Mouse (Mus musculus) liver, embryonic 15.5 days (tissue): Measurements from ENCODE around the gene Tgfbr3. TPM values are rescaled to one million over a fixed set of nuclear protein-coding genes. Genes with fewer than 3 reads are reported as not detected.

Source experiments
- ATAC-seq: fragments of 200-750 bp; cut with Nextera tagmentation; 2 replicates; pipeline ENCODE4 v1.8.0; 2017; ENCODE audit warnings: moderate number of reproducible peaks, mild to moderate bottlenecking, moderate library complexity; ENCODE audit not compliant: insufficient read depth
- H3K27ac ChIP-seq: fragments of 300-500 bp; sonication (generic); replicated peaks from 2 replicates; pipeline ENCODE4 v1.5.1; 2015; ENCODE audit warnings: mild to moderate bottlenecking, inconsistent platforms
- H3K27me3 ChIP-seq: fragments of 300-500 bp; sonication (generic); 2 replicates; pipeline ENCODE4 v1.6.1; 2015; ENCODE audit warnings: mild to moderate bottlenecking, inconsistent platforms
- H3K36me3 ChIP-seq: fragments of 300-500 bp; sonication (generic); replicated peaks from 2 replicates; pipeline ENCODE4 v1.6.1; 2015; ENCODE audit warnings: moderate library complexity, mild to moderate bottlenecking, inconsistent platforms
- H3K4me1 ChIP-seq: fragments of 300-500 bp; sonication (generic); replicated peaks from 2 replicates; pipeline ENCODE4 v1.6.1; 2015; ENCODE audit warnings: inconsistent platforms
- H3K4me2 ChIP-seq: fragments of 300-500 bp; sonication (generic); 2 replicates; pipeline ENCODE4 v1.6.1; 2015; ENCODE audit warnings: moderate library complexity, mild to moderate bottlenecking, inconsistent platforms
- H3K4me3 ChIP-seq: fragments of 300-500 bp; sonication (generic); replicated peaks from 2 replicates; pipeline ENCODE4 v1.5.1; 2015; ENCODE audit warnings: mild to moderate bottlenecking, inconsistent platforms
- H3K9ac ChIP-seq: fragments of 300-500 bp; sonication (generic); 2 replicates; pipeline ENCODE4 v1.6.1; 2015; ENCODE audit warnings: moderate library complexity, mild to moderate bottlenecking, inconsistent platforms
- H3K9me3 ChIP-seq: fragments of 300-500 bp; sonication (generic); replicated peaks from 2 replicates; pipeline ENCODE4 v1.6.1; 2016; ENCODE audit warnings: inconsistent platforms
- WGBS: fragments of 180-500 bp; shearing (Covaris S2); methylation state at CpG from one replicate; pipeline ENCODE4 v1.1.7; 2015; ENCODE audit warnings: mixed read lengths; ENCODE audit not compliant: insufficient replicate concordance; 5-methylcytosine and 5-hydroxymethylcytosine counted together
- polyA plus RNA-seq: library from polyadenylated mRNA; unstranded; fragments of >200 nt; fragmentation: Nextera tagmentation; extraction: Ambion mirVana; gene quantifications from 2 replicates; pipeline ENCODE4 v1.2.1, GENCODE M21; 2015

The Tgfbr3 gene
- polyA plus RNA-seq, 1 experiment from 2014 or later, result 6.0 TPM

DNA sequence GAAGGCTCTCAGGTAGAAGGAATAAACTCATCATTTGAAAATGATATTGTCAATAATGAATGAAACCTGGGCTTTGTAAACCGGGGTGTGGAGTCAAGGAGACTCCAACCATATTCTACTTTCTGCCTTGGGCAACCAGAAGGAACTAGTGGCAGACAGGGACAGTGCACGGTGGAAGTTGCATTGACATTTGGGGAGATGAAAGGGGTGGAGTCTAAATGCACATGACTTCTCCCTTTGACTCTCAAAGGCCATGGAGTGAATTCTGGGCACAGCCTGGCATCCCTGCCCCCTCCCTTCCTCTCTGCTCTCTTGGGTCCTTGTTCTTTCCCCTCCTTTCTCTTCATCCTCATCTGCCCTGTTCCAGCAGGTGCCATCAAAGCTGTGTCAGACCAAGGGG, 183.3 kb downstream of the Tgfbr3 start:
- Histone ChIP-seq H3K4me1 (peaks cover 13% of the 10 kb centered on the region), H3K9ac (no peak overlapping the region), H3K36me3 (no peaks in the 10 kb centered on the region), H3K27me3 (no peaks in the 10 kb centered on the region), H3K4me3 (no peak overlapping the region), H3K27ac (no peak overlapping the region), H3K4me2 (no peak overlapping the region), H3K9me3 (no peaks in the 10 kb centered on the region)
- WGBS, result 48% methylated on average over 2 of the region's 2 CpGs
- ATAC-seq, result no peak

DNA sequence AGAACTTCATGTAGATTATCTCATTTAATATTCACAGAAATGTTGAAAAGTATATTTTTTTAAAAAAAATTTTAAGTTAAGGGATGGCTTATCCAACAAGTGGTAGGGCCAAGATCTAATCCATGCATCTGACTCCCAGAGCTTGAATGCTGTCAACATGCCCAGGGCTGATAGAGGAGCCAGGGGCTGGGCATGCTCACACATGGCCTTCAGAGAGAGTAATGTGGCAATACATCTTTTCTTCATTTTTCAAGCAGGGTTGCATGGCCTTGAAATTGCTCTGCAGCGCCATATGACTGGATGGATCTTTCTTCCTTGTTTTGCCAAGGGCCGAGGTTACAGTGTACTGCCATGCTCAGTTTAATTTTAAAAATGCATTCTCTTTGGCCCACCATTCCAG, 185.8 kb downstream of the Tgfbr3 start:
- no peaks in the 10 kb centered on the region for H3K9me3 ChIP-seq
- H3K27me3 ChIP-seq, result no peaks in the 10 kb centered on the region
- no peak overlapping the region for H3K27ac ChIP-seq
- H3K9ac ChIP-seq, result no peak overlapping the region
- H3K4me1 ChIP-seq, result no peaks in the 10 kb centered on the region
- no peak overlapping the region for H3K4me2 ChIP-seq
- ATAC-seq, result no peak
- 72% methylated on average over 2 of the region's 2 CpGs for WGBS
- H3K36me3 ChIP-seq, result no peaks in the 10 kb centered on the region
- H3K4me3 ChIP-seq, result no peak overlapping the region

DNA sequence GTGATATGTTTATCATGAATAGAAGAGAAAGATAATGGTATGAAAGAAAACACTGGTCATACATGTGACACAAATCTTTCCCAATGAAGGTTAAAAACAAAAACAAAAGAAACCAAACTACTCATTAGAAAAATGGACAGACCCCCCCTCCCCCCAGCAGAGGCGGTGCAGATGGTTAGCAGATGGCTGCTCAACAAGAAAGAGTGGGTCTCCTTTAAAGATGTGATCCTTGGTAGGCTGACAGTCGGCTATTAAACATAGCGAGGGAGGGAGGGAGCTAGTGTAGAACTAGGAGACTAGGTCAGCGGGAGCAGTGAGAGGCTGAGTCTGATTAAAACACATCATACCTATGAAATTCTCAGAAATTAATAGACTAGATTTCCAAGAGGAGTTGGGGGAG, 186.5 kb downstream of the Tgfbr3 start:
- Histone ChIP-seq H3K9me3 (no peaks in the 10 kb centered on the region), H3K27me3 (no peaks in the 10 kb centered on the region), H3K4me2 (no peak overlapping the region)

DNA sequence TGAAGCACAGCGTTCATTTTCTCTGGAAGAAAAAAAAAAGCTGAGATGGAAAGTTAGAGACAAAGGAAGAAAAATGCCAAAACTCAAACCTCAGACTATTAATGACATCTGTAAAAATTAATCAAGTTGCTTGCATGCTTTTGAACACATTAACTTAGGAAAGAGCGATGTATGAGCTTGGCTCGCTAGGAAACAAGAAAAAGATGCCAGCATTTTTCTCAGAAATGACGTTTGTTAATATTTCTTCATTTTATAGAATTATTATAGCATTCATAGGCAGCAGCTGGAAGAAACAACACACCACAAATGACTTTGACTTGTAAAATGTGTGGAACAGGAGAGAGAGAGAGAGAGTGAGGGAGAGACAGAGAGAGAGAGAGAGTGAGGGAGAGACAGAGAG, 187.7 kb downstream of the Tgfbr3 start:
- Histone ChIP-seq H3K4me1 (peaks cover 12% of the 10 kb centered on the region), H3K36me3 (no peaks in the 10 kb centered on the region), H3K4me2 (no peak overlapping the region), H3K9ac (no peak overlapping the region), H3K27ac (no peak overlapping the region), H3K27me3 (no peaks in the 10 kb centered on the region), H3K4me3 (no peak overlapping the region), H3K9me3 (no peaks in the 10 kb centered on the region)
- no peak for ATAC-seq
- WGBS, result 69% methylated on average over 4 of the region's 4 CpGs

More for the DNA sequence above, 186.5 kb downstream of the Tgfbr3 start:
- Histone ChIP-seq H3K36me3 (no peaks in the 10 kb centered on the region), H3K27ac (no peak overlapping the region), H3K4me3 (no peak overlapping the region), H3K4me1 (peaks cover under 1% of the 10 kb centered on the region; the same call in 1 of the 2 replicates), H3K9ac (no peak overlapping the region)
- WGBS, result 63% methylated on average over 4 of the region's 4 CpGs
- ATAC-seq, result no peak

DNA sequence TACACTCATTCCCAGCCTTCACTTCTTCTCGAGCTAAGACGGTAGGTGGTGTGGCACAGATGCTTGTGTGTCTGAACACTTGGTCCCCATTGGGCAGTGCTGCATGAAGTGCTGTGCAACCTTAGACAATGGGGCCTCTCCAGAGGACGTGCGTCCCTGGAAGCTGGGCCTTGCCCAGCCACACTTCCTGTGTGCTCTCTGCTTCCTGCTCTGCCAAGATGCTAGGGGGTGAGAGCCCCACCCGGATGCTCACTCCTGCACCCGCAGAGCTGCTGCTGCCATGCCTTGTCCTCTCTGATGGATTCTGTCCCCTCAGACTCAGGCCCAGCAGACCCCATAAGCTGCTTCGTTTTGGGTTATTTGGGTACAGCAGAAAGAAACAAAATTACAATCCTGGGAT, 188.3 kb downstream of the Tgfbr3 start:
- 36% methylated on average over 7 of the region's 7 CpGs for WGBS
- no peak overlapping the region for H3K27ac ChIP-seq
- no peaks in the 10 kb centered on the region for H3K27me3 ChIP-seq
- H3K4me1 ChIP-seq, result peaks cover 16% of the 10 kb centered on the region
- no peak overlapping the region for H3K4me3 ChIP-seq
- no peak for ATAC-seq
- no peaks in the 10 kb centered on the region for H3K9me3 ChIP-seq
- no peaks in the 10 kb centered on the region for H3K36me3 ChIP-seq
- H3K9ac ChIP-seq, result no peak overlapping the region
- H3K4me2 ChIP-seq, result no peak overlapping the region

DNA sequence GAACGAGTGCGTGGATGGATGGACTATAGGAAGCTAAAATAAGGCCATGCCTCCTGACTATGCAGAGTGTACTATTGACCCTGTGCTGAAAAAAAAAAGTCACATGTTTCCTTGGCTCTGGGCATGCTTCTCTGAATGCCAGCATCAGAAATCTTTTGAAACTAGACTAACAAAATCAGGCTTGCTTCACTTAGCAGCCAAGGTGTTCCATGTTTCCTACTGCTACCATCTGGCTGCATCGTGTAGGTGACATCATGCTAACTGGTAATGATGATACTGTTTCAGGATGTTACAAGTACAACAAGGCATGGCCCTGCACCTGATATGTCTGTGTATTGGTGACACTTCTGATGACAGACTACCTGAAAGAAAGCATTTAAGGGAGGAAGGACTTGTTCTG, 189.8 kb downstream of the Tgfbr3 start:
- Histone ChIP-seq H3K9ac (no peak overlapping the region), H3K4me3 (no peak overlapping the region), H3K4me1 (peaks cover 16% of the 10 kb centered on the region), H3K36me3 (no peaks in the 10 kb centered on the region), H3K9me3 (no peaks in the 10 kb centered on the region), H3K4me2 (no peak overlapping the region), H3K27me3 (no peaks in the 10 kb centered on the region), H3K27ac (no peak overlapping the region)
- 66% methylated on average over 3 of the region's 3 CpGs for WGBS
- no peak for ATAC-seq

DNA sequence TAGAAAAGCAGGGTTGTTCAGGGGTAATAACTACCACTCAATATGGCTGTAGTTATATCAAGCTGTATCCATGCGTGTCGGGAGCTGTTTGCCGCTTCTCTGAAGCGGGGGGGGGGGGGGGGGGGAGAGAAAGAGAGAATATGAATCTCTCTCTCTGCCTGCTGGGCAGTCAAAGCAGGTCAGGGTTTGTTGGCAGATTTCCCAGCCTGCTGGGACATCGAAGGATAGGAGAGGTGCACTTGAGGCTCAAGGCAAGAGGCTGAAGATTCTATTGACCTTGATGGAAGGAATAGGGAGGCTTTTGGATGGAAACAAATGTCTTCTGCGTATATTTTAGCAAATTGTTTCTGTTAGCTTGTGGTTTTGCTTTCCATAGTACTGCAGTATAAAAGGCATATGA, 190.4 kb downstream of the Tgfbr3 start:
- H3K9me3 ChIP-seq, result no peaks in the 10 kb centered on the region
- H3K27me3 ChIP-seq, result no peaks in the 10 kb centered on the region
- no peak for ATAC-seq
- H3K36me3 ChIP-seq, result no peaks in the 10 kb centered on the region
- H3K4me2 ChIP-seq, result no peak overlapping the region
- 64% methylated on average over 6 of the region's 6 CpGs for WGBS
- H3K4me1 ChIP-seq, result peaks cover 16% of the 10 kb centered on the region
- H3K4me3 ChIP-seq, result no peak overlapping the region
- no peak overlapping the region for H3K9ac ChIP-seq
- H3K27ac ChIP-seq, result no peak overlapping the region

DNA sequence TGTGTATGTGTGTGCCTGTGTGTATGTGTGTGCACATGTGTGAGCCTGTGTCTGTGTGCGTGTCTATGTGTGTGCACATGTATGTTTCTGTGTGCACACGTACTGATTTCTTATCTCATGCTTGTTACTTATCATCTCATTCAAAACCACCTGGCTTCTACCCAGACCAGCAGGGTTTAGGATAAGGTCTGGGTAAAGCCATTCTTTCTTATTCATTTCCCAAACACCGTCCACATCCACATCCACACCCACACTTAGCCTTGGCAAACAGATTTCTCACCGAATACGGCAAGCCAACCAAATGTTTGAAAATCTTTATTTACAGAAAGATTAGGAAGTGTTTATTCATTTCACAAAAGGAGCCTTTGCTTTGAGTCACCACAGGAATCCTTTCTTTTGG, 191.4 kb downstream of the Tgfbr3 start:
- Histone ChIP-seq H3K4me1 (peaks cover 16% of the 10 kb centered on the region), H3K4me3 (no peak overlapping the region), H3K9ac (no peak overlapping the region), H3K9me3 (no peaks in the 10 kb centered on the region), H3K36me3 (no peaks in the 10 kb centered on the region), H3K4me2 (no peak overlapping the region), H3K27ac (no peak overlapping the region), H3K27me3 (no peaks in the 10 kb centered on the region)
- 53% methylated on average over 5 of the region's 5 CpGs for WGBS
- ATAC-seq, result no peak

DNA sequence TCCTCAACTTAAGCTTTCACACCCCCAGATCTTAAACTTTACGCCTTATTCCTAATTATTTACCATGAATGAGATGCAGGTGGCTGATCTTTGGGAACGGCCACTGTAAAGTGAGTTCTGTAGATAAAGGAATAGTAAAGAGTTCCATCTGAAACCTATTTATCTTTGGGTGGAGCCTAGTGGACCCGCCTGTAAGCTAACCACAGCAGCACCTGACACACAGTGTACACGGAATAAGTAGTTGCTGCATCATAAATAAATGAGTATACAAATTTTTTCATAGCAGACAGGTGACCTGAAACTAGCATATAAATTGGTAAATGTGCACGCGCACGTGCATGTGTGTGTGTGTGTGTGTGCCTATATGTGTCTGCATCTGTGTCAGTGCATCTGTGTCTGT, 192.1 kb downstream of the Tgfbr3 start:
- Histone ChIP-seq H3K27me3 (no peaks in the 10 kb centered on the region), H3K36me3 (no peaks in the 10 kb centered on the region), H3K27ac (no peak overlapping the region), H3K9ac (no peak overlapping the region), H3K4me3 (no peak overlapping the region), H3K9me3 (no peaks in the 10 kb centered on the region), H3K4me1 (peaks cover 16% of the 10 kb centered on the region), H3K4me2 (no peak overlapping the region)
- 51% methylated on average over 7 of the region's 7 CpGs for WGBS
- no peak for ATAC-seq

DNA sequence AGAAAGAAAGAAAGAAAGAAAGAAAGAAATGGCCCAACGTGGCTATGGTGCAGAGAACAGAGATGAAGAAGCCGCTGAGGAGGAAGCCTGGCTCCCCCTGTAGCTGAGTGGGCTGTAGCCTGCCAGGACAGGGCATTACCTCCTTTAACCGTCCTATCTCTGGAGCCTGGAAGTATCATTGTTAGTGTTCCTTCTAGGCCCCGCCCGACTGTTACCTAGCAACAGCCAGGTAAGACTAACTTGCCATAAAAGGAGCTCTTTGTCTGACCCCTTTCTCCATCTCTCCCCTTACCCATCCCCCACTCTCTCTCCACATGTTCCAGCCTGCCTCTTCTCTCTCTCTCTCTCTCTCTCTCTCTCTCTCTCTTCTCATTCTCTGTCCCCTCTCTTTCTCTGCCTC, 195.2 kb downstream of the Tgfbr3 start:
- Histone ChIP-seq H3K9ac (no peak overlapping the region), H3K4me3 (no peak overlapping the region)

DNA sequence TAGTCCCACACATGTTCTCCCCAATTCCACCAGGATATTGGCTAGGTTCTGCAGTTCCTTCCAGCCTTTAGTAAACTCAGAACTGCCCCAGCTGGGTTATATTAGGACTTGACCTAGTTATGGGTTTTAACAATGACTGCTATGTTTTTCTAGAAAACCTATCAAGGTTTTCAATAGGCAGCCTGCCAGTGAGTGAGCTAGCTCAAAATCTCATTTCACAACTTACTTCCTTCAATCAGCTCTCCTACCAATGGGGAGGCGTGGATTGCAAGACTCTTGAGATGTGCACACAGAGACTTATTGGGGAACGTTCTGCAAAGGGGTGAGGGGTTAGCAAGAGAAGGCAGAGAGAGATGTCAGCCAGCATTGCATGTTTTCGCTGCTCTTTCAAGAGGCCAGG, 196.2 kb downstream of the Tgfbr3 start:
- WGBS, result 51% methylated on average over 3 of the region's 3 CpGs
- H3K4me1 ChIP-seq, result peaks cover 18% of the 10 kb centered on the region
- no peak overlapping the region for H3K4me2 ChIP-seq
- H3K36me3 ChIP-seq, result no peaks in the 10 kb centered on the region
- H3K9ac ChIP-seq, result no peak overlapping the region
- no peaks in the 10 kb centered on the region for H3K9me3 ChIP-seq
- no peak for ATAC-seq
- H3K4me3 ChIP-seq, result no peak overlapping the region
- H3K27ac ChIP-seq, result no peak overlapping the region
- H3K27me3 ChIP-seq, result no peaks in the 10 kb centered on the region

More for the DNA sequence above, 195.2 kb downstream of the Tgfbr3 start:
- Histone ChIP-seq H3K36me3 (no peaks in the 10 kb centered on the region), H3K4me1 (peaks cover 16% of the 10 kb centered on the region), H3K27ac (no peak overlapping the region), H3K27me3 (no peaks in the 10 kb centered on the region), H3K4me2 (no peak overlapping the region), H3K9me3 (no peaks in the 10 kb centered on the region)
- WGBS, result 23% methylated on average over 5 of the region's 5 CpGs
- no peak for ATAC-seq

DNA sequence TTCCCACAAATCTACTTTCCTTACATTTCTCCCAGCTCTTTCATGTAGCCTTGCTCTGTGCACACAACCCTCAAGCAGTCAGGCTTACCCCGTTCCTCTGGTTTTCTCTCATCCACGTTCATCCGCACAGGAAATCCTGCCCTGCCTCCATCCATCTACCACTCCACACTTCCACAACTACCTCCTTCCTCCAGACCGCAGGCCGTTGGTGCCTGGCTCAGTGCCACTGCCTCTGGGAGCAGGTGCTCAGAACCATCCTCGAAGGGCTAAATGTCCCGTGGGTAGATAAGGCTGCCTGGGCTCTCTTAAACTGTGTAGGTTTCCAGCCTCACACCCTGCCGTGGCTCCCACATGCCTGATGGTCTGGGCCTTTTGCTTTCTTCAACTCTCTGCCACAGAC, 197.3 kb downstream of the Tgfbr3 start:
- H3K9me3 ChIP-seq, result no peaks in the 10 kb centered on the region
- 16% methylated on average over 8 of the region's 8 CpGs for WGBS
- no peak overlapping the region for H3K4me3 ChIP-seq
- no peak overlapping the region for H3K9ac ChIP-seq
- no peak overlapping the region for H3K4me2 ChIP-seq
- no peaks in the 10 kb centered on the region for H3K36me3 ChIP-seq
- H3K4me1 ChIP-seq, result peaks cover 11% of the 10 kb centered on the region
- ATAC-seq, result no peak
- no peaks in the 10 kb centered on the region for H3K27me3 ChIP-seq
- no peak overlapping the region for H3K27ac ChIP-seq
